Mouse (Mus musculus) left cerebral cortex, postnatal 36 days (tissue): ENCODE measurements around the gene Cmtm7. TPM values are rescaled to one million over a fixed set of nuclear protein-coding genes. Genes with fewer than 3 reads are reported as not detected.
A peak's percentile ranks its signal among the peaks of the same experiment; 100 is the strongest.

Source experiments
- DNase-seq, 2 experiments: peaks; one replicate each; pipeline ENCODE4 v3.0.0; 2021 to 2022; ENCODE audit warnings: low spot score in 2 of 2, mixed read lengths in 1 of 2
- intact Hi-C: fragments of 180-260 bp; cut with DNase I; formaldehyde crosslinking; loops from one replicate; pipeline ENCODE4 v1.15.1; 2025
- total RNA-seq, 2 experiments: library from RNA; stranded (reverse); gene quantifications; 2 replicates each; pipeline ENCODE4 v1.2.3; 2021

Gene Cmtm7
- total RNA-seq, 2 experiments from 2014 or later: 3.8 to 4.0 TPM

DNA sequence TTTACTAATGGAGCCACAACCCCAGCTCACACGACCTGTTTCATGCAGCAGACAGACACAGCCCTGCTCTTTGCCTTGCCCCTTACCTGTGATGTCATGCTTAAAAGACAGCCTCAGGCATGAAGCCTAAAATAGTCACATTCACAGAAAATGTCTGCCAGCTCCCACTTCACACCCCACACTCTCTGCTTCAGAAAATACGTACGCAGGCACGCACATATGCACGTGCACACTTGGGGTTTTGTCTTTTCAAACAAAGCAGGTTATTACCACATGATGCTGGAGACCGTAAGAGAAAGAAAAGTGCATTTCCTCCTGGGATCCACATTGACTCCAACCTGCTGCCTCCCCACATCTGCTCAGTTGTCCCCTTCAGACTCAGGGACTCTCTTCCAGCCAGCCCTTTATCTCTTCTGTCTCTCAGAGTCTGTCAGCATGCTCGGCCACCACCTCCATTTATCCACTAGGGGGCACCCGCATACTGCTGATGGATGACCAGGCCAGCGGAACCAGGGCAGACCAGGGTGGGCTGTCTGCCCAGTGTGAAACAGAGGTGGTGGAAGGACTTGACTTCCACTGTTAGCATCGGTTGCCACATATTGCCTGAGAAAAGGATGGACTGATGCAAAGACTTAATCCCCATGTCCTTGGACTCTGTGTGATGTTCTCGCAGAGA lies 15.8 kb upstream of the Cmtm7 start:
- peak; percentile 82 to 85 for DNase-seq
- intact Hi-C loops: loop anchor here (5.0 kb wide), 4 partner anchors 40 to 160 kb away; no protein-coding TSS in a partner anchor

- intact Hi-C loops: loop anchor here (5.0 kb wide), 4 partner anchors 39 to 161 kb away; no protein-coding TSS in a partner anchor
- no peak for DNase-seq
Observed at GRCm38 (mm10) chr9:114796473-114797050, 14.9 kb upstream of the Cmtm7 start.

DNA sequence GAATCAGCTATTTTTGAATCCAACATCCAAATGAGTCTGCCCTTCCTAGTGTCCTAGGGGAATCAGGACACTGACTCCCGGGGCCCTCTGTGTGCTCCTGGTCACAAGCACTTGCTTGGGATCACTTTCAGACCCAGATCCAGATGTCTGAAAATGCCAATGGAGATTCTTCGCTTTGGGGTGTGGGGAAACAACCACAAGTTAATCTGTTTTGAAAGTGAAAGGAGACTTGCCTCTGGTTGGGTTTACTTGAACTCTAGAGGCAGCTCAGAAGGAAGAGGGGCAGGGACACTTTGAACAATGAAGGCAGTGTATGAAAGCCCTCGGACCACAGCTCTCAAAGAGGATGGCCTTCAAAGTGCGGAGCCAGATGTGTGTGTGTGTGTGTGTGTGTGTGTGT lies 12.8 kb upstream of the Cmtm7 start:
- no peak for DNase-seq
- intact Hi-C loops: no loop called here

DNA sequence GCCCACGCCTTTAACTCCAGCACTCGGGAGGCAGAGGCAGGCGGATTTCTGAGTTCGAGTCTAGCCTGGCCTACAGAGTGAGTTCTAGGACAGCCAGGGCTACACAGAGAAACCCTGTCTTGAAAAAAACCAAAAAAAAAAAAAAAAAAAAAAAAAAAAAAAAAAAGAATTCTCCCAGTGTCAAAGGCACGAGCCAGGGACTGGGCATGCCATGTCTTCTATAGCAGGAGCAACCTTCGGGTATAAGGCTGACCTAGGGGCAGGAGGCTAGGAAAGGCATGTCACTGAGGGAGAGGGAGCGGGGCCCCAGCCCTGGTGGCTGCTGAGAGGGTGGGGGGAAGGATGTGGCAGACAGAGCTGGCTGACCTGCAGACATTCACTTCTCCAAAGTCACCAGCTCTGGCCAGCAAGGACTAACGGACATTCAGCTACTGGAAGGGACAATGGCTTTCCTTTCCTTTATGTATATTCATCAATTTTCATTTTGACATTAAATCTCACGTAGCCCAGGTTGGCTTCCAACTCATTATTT lies 12.2 kb upstream of the Cmtm7 start:
- intact Hi-C loops: no loop called here

GRCm38 (mm10) chr9:114789989-114790388 lies 8.3 kb upstream of the Cmtm7 start:
- intact Hi-C loops: no loop called here
- no peak for DNase-seq

More for the DNA sequence above, 12.2 kb upstream of the Cmtm7 start:
- no peak for DNase-seq

GRCm38 (mm10) chr9:114789557-114789956 lies 7.9 kb upstream of the Cmtm7 start:
- DNase-seq: no peak
- intact Hi-C loops: no loop called here

DNA sequence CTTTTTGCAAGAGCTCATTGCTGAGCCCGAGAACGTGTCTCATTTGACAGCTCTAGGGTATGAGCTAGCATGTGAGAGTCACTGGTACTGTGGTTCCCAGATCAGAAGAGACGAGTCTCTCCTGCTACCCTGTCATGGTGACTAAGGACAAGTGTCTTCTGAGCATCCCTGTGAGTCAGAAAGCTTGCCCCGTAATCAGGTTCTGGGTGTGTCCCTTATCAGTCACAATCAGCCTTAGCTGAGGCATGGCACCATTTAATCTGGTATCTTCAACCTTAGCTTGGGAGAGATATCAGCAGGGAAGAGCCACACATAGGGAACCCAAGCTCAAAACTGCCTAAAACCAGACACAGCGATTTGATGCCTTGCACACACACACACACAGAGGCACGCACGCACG lies 7.0 kb upstream of the Cmtm7 start:
- intact Hi-C loops: no loop called here
- DNase-seq: no peak

DNA sequence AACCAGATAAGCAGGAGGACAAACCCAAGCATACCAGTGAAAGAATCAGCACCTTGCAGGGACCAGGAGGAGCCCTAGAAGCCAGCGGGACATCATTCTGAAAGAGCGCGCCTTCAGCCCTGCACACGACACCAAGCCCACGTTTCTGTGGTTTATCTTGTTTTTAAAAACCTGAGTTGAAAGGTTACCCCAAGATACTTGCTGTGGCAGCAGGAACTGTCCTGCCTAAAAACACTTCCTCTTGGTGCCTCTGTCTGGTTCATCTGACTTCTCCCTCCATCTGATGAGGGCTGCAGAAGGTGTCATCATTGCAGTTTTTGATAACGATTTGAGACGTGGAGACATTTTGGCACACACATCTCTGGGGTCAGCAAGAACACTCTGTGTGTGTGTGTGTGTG lies 6.1 kb upstream of the Cmtm7 start:
- intact Hi-C loops: no loop called here

DNA sequence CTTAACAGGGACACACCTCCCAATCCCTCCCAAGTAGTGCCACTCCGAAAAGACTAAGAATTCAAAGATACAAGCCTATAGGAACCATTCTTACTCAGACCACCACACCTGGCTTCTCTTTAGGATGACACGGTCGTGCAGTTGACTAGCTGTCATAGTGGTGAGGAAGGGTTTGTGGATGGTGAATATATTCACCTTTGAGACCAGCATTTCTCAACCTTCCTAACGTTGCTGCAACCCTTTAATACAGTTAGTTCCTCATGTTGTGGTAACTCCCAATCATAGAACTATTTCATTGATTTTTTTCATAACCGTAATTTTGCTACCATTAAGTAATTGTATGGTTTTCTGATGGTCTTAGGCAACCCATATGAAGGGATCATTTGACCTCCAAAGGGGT lies 5.5 kb upstream of the Cmtm7 start:
- intact Hi-C loops: no loop called here
- no peak for DNase-seq

More for the DNA sequence above, 6.1 kb upstream of the Cmtm7 start:
- DNase-seq: no peak

- intact Hi-C loops: no loop called here
- DNase-seq: no peak
Observed at GRCm38 (mm10) chr9:114785432-114786125, 3.9 kb upstream of the Cmtm7 start.

GRCm38 (mm10) chr9:114780746-114781525 lies 720 bp downstream of the Cmtm7 start:
- intact Hi-C loops: no loop called here

GRCm38 (mm10) chr9:114779984-114780745 lies 1.5 kb downstream of the Cmtm7 start:
- intact Hi-C loops: no loop called here
- no peak for DNase-seq

More at GRCm38 (mm10) chr9:114780746-114781525, 720 bp downstream of the Cmtm7 start:
- peak; percentile 15 to 27 for DNase-seq

- intact Hi-C loops: no loop called here
- DNase-seq: no peak
Observed at GRCm38 (mm10) chr9:114778877-114779276, 2.8 kb downstream of the Cmtm7 start.

GRCm38 (mm10) chr9:114778047-114778390 lies 3.6 kb downstream of the Cmtm7 start:
- DNase-seq: no peak
- intact Hi-C loops: no loop called here

- DNase-seq: no peak
- intact Hi-C loops: no loop called here
Observed at GRCm38 (mm10) chr9:114777178-114778046, 4.2 kb downstream of the Cmtm7 start.

DNA sequence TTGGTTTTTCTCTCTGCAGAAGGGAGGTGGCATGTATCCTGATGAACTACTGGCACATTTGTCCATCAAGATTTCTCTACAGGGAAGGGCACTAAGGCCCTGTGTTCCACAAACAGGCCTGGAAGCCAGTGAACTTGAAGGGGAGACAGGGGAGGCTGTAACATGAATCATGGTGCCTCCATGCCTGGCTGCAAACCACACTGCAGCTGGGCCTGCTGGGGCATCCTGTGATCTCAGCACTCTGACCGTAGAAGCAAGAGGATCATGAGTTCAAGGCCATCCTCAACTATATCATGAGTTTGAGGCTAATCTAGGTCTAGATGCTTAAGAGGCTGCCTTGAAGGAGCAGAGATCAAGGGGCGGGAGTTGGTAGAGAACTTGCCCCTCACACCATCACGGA lies 5.3 kb downstream of the Cmtm7 start:
- no peak for DNase-seq
- intact Hi-C loops: no loop called here

DNA sequence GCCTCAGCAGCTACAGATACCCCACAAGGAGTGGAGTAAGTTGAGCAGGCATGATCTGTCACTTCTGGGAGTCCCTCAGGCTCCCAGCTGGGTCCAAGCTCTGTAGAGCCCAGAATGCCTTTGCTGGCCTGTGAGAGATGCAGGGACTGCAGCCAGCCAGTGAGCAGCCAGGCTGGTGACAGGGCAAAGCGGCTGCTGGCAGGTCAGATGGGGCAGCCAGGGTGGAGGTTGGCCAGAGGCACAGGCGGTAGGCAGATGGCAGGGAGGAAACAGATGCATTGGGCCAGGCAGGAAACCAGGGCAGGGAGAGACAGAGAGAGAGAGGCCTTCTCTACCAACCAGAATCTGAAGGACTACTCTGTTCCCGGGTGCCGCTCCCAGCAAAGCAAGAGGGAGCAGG lies 6.4 kb downstream of the Cmtm7 start:
- DNase-seq: no peak
- intact Hi-C loops: no loop called here

DNA sequence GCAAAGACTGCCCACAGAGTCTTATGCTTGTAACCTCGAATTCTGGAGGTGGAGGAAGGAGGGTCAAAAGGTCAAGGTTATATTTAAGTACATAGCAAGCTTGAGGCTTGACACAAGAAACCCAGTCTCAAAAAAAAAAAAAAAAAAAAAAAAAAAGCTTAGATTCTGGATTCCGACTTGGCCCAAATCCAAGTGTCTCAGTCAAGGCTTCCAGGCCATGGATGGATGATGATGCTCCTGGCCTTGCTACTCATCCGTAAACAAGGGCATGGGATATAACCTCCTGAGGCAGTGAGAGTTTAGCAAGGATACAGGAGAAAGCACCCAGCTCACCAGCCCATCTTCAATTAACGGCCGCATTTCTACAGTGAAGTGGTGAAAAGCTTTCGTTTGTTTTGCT lies 7.0 kb downstream of the Cmtm7 start:
- intact Hi-C loops: no loop called here
- no peak for DNase-seq
